Mouse (Mus musculus) ES-E14 (cell line): ENCODE measurements at regions not wholly inside any gene's neighbourhood (a gene's known extent, or its start where the extent isn't known, plus 50 kb on each side); places are given as distances from the start of the nearest gene placed in this dataset.

Source experiments
- DNase-seq: peaks from one replicate; pipeline ENCODE4 v3.0.0-alpha.2; 2013; ENCODE audit warnings: low read depth, low spot score
- H3K27ac ChIP-seq: 2 replicates; pipeline ENCODE4 v1.5.1; 2012; ENCODE audit warnings: low read depth, mild to moderate bottlenecking, low read length, moderate library complexity, mixed read lengths; ENCODE audit not compliant: poor library complexity, insufficient read depth, severe bottlenecking
- H3K36me3 ChIP-seq: 2 replicates; pipeline ENCODE4 v1.6.1; 2012; ENCODE audit warnings: mild to moderate bottlenecking, low read length, moderate library complexity, mixed read lengths; ENCODE audit not compliant: control insufficient read depth, poor library complexity, insufficient read depth, severe bottlenecking
- H3K4me1 ChIP-seq, 2 experiments: fragments of 150-350 bp in 1 of 2; sonication (generic) in 1 of 2; 2 replicates each; pipeline ENCODE4 v1.6.1; 2012; ENCODE audit warnings: low read length in 2 of 2, mild to moderate bottlenecking in 1 of 2, mixed read lengths in 1 of 2; ENCODE audit not compliant: control insufficient read depth in 2 of 2, insufficient read depth in 2 of 2, poor library complexity in 1 of 2
- H3K4me3 ChIP-seq, 2 experiments: fragments of 150-350 bp in 1 of 2; sonication (generic) in 1 of 2; 2 replicates each; pipeline ENCODE4 v1.5.1; 2012; ENCODE audit warnings: low read length in 2 of 2, low read depth in 1 of 2, mild to moderate bottlenecking in 1 of 2, mixed read lengths in 1 of 2; ENCODE audit not compliant: insufficient read depth in 1 of 2, poor library complexity in 1 of 2, severe bottlenecking in 1 of 2
- H3K9ac ChIP-seq: 2 replicates; pipeline ENCODE4 v1.6.1; 2012; ENCODE audit warnings: low read depth, mild to moderate bottlenecking, low read length, mixed read lengths; ENCODE audit not compliant: poor library complexity, insufficient read depth, severe bottlenecking
- H3K9me3 ChIP-seq: fragments of 150-350 bp; sonication (generic); 2 replicates; pipeline ENCODE4 v1.6.1; 2012; ENCODE audit warnings: low read depth, mild to moderate bottlenecking, low read length; ENCODE audit not compliant: control insufficient read depth, insufficient read depth
- CHD2 ChIP-seq: IDR thresholded peaks from 2 replicates; pipeline ENCODE4 v1.6.1; 2014; ENCODE audit warnings: mild to moderate bottlenecking, low read depth, low read length, inconsistent platforms
- HCFC1 ChIP-seq: IDR thresholded peaks from 2 replicates; pipeline ENCODE4 v1.6.1; 2012; ENCODE audit warnings: low read length, inconsistent platforms, borderline replicate concordance; ENCODE audit not compliant: insufficient read depth
- MAFK ChIP-seq: IDR thresholded peaks from 2 replicates; pipeline ENCODE4 v1.6.1; 2014; ENCODE audit warnings: mild to moderate bottlenecking, low read depth, low read length, inconsistent platforms; ENCODE audit not compliant: insufficient read depth
- ZC3H11A ChIP-seq: IDR thresholded peaks from 2 replicates; pipeline ENCODE4 v1.6.1; 2012; ENCODE audit warnings: low read depth, mild to moderate bottlenecking, inconsistent platforms, low read length, borderline replicate concordance
- ZNF384 ChIP-seq: IDR thresholded peaks from 2 replicates; pipeline ENCODE4 v1.6.1; 2012; ENCODE audit warnings: low read depth, low read length, inconsistent platforms
- in situ Hi-C, 2 experiments: fragments of 600-800 bp; cut with MboI; formaldehyde crosslinking; loops; one replicate each; pipeline ENCODE4 v1.15.1; 2025; ENCODE audit warnings: low sequenced_read_pairs in 2 of 2, inconsistent platforms in 1 of 2; ENCODE audit not compliant: unreplicated experiment in 2 of 2

DNA sequence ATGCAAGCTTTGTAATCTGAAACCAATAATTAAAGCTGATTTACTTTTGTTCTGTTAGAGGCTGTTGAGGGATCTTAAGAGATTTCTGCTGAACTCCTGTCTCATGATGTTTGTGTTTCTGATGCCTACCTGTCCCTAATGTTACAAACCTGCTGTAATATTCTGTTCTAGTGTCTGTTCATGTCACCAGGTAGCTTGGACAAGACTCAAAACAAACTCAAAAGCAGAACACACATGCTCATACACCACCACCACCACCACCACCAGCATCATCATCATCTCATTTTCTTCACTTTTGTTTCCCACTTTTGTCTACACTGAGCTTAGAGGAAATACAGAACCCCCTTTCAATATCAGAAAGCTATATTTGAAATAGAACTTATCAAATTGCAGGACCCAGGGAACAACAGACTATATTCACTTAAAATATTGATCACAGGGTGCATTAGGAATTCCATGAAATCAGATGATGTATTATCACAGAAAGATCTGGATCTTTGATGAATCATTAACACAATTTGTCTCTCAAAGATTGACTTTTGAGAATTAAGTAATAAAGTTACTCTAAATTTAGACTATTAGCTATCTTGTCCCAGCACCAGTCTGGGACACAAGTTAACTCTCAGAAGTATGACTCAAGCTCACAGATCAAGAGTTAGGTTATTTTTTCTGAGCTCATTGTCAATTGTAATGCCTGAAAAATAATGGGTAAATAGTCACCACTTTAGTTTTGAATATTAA, 521.0 kb downstream of the 1190002N15Rik start:
- TF ChIP-seq CHD2 (no peak), HCFC1 (no peak), ZC3H11A (no peak), ZNF384 (no peak), MAFK (no peak)
- in situ Hi-C loops = no loop called here
- Histone ChIP-seq H3K36me3 (no peaks in the 10 kb centered on the region), H3K27ac (no peak overlapping the region), H3K9ac (no peak overlapping the region), H3K4me1 (no peaks in the 10 kb centered on the region), H3K9me3 (no peaks in the 10 kb centered on the region), H3K4me3 (no peak overlapping the region)
- no peak for DNase-seq

DNA sequence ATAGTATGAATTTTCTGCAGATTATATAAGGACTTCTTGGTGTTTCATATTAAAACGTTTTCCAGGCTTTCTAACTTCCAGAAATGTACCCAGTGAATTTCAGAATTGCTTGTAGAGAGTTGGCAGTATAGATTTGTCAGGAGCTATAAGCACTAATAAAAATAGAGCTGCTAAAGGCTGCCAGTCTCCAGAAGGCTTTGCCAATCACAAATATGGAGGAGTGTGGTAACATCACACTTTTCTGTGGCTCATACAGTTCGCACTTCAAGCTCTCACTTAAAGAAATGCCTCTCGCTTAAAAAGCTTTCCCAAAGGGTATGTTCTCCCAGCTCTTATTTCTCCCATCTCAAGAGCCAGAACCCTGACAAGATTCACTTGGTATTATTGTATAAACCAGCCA, 545.7 kb downstream of the 1190002N15Rik start:
- no peak for TF ChIP-seq HCFC1
- TF ChIP-seq ZC3H11A = no peak
- TF ChIP-seq ZNF384 = no peak
- no peak for TF ChIP-seq CHD2
- no peak for TF ChIP-seq MAFK
- Histone ChIP-seq H3K9ac (no peak overlapping the region), H3K36me3 (no peaks in the 10 kb centered on the region), H3K4me1 (no peaks in the 10 kb centered on the region), H3K27ac (no peak overlapping the region), H3K9me3 (no peaks in the 10 kb centered on the region), H3K4me3 (no peak overlapping the region)
- DNase-seq = no peak
- in situ Hi-C loops = no loop called here

DNA sequence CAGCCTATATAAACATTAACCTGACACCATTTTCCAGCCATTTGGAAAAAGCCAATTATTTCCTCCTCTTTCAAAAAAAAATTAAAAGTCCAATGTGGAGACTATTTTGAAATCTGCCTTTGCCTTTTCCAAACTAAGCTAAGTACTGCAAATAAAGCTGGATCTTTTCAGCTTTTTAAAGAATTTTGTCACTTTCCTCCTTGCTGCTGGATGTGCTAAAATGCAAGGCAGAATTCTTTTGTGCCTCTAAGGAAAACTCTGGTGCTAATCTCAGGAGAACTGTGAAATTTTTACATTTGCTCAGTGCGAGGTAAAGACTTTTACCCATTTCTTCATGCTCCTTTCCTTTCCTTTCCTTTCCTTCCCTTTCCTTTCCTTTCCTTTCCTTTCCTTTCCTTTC, 546.7 kb downstream of the 1190002N15Rik start:
- DNase-seq = no peak
- Histone ChIP-seq H3K4me1 (no peaks in the 10 kb centered on the region), H3K9me3 (no peaks in the 10 kb centered on the region), H3K36me3 (no peaks in the 10 kb centered on the region), H3K27ac (no peak overlapping the region), H3K9ac (no peak overlapping the region), H3K4me3 (no peak overlapping the region)
- in situ Hi-C loops = no loop called here
- TF ChIP-seq MAFK = no peak
- TF ChIP-seq HCFC1 = no peak
- no peak for TF ChIP-seq ZC3H11A
- no peak for TF ChIP-seq CHD2
- no peak for TF ChIP-seq ZNF384

DNA sequence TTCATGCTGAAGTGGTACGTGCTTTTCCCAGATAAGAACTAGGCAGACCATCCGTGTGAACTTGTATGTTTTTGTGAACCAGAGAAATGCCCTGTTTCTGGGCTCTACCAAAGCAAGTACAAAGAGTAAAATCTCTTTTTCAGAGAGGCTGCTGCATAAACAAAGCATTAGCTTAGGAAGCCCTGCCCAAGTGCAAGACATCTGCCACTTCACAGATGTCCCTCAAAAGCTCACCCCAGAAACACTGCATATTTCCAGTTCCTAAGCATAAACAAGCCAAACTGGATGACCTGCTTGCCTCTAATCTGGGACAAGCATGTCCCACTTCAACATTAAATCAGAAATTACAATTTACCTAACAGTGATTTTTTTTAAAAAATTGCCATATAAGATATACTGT, 556.7 kb downstream of the 1190002N15Rik start:
- TF ChIP-seq HCFC1 (no peak), MAFK (no peak), ZC3H11A (no peak), ZNF384 (no peak), CHD2 (no peak)
- Histone ChIP-seq H3K4me1 (no peaks in the 10 kb centered on the region), H3K9me3 (no peaks in the 10 kb centered on the region), H3K27ac (no peak overlapping the region), H3K9ac (no peak overlapping the region), H3K4me3 (no peak overlapping the region), H3K36me3 (no peaks in the 10 kb centered on the region)
- no peak for DNase-seq
- in situ Hi-C loops = no loop called here
